Mouse (Mus musculus) hindbrain, postnatal 0 days (tissue): Measurements from ENCODE around the gene Copg1. TPM values are rescaled to one million over a fixed set of nuclear protein-coding genes. Genes with fewer than 3 reads are reported as not detected.

Experiments
- ATAC-seq: fragments of 200-750 bp; cut with Nextera tagmentation; 2 replicates; pipeline ENCODE4 v1.8.0; 2017; ENCODE audit warnings: mild to moderate bottlenecking, moderate TSS enrichment, moderate library complexity
- DNase-seq: peaks from one replicate; pipeline ENCODE4 v3.0.0-alpha.2; 2015; ENCODE audit warnings: low spot score
- H3K27ac ChIP-seq: fragments of 300-500 bp; sonication (generic); 2 replicates; pipeline ENCODE4 v1.5.1; 2014; ENCODE audit warnings: mild to moderate bottlenecking
- H3K27me3 ChIP-seq: fragments of 300-500 bp; sonication (generic); 2 replicates; pipeline ENCODE4 v1.6.1; 2014; ENCODE audit warnings: low read length, mixed read lengths; ENCODE audit not compliant: insufficient read depth
- H3K36me3 ChIP-seq: fragments of 300-500 bp; sonication (generic); 2 replicates; pipeline ENCODE4 v1.6.1; 2014; ENCODE audit warnings: low read length, mixed read lengths; ENCODE audit not compliant: insufficient read depth
- H3K4me1 ChIP-seq: fragments of 300-500 bp; sonication (generic); 2 replicates; pipeline ENCODE4 v1.6.1; 2014; ENCODE audit warnings: antibody characterized with exemption, low read length, mixed read lengths; ENCODE audit not compliant: insufficient read depth
- H3K4me2 ChIP-seq: fragments of 300-500 bp; sonication (generic); 2 replicates; pipeline ENCODE4 v1.6.1; 2014; ENCODE audit warnings: low read depth, mild to moderate bottlenecking, low read length, moderate library complexity, mixed read lengths
- H3K4me3 ChIP-seq: fragments of 300-500 bp; sonication (generic); 2 replicates; pipeline ENCODE4 v1.5.1; 2014; ENCODE audit warnings: low read length
- H3K9ac ChIP-seq: fragments of 300-500 bp; sonication (generic); replicated peaks from 2 replicates; pipeline ENCODE4 v1.6.1; 2014; ENCODE audit warnings: mild to moderate bottlenecking, low read length, moderate library complexity, mixed read lengths
- H3K9me3 ChIP-seq: fragments of 300-500 bp; sonication (generic); 2 replicates; pipeline ENCODE4 v1.6.1; 2016; ENCODE audit warnings: low read length, mixed read lengths
- CTCF ChIP-seq: IDR thresholded peaks from 2 replicates; pipeline ENCODE4 v1.5.1; 2016; ENCODE audit warnings: antibody characterized with exemption, control low read depth, low read depth
- WGBS: fragments of 180-500 bp; shearing (Covaris S2); extraction: QIAGEN DNeasy Blood & Tissue Kit; methylation state at CpG from one replicate; pipeline ENCODE4 v1.1.7; 2014; 5-methylcytosine and 5-hydroxymethylcytosine counted together
- polyA plus RNA-seq: library from polyadenylated mRNA; unstranded; fragments of >200 nt; fragmentation: Nextera tagmentation; extraction: Ambion mirVana; gene quantifications from 2 replicates; pipeline ENCODE4 v1.2.1, GENCODE M21; 2015
- total RNA-seq: library from RNA; depleted of rRNA; stranded (reverse); fragments of >200 nt; gene quantifications from 2 replicates; pipeline ENCODE4 v1.2.3, GENCODE M21; 2014

Copg1 gene
- total and polyA plus RNA-seq, 2 experiments from 2014 or later = 216 to 242 TPM

DNA sequence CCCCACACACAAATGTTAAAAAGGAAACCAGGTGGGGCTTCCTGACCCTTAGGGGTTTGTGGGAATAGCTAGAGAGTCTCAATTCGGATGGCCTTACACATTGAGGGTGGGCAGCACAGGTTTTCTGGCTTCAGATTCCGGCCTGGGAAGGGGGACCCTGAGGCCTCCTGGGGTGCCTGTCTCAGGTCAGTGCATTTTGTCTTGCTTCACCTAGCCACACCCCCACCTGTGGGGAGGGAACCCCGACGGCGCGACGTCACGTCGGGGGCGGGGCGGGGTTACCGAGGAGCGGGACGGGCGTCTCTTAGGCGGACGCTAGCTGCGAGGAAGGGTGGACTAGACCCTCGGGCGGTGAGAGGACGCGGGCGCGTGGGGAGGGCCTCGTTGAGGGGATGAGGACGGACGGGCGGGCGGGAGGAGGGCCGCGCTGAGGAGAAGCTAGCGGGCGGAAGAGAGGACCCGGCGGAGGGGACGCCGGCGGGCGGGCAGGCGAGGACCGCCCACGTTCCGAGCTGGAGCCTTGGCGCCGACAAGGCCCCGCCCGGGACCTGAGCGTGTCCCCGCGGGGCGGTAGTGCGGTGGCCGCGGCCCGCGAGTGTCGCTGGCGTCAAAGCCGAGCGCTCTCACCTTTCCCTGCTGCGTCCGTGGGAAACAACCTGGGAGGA lies 26.2 kb downstream of the Copg1 start, which contains the start of gene Hmces:
TSS of gene Hmces (plus strand) at position 275 of the 665 bp plus-strand sequence.
- H3K4me3 ChIP-seq = peak within 1 kb of the TSS; percentile 67
- H3K9me3 ChIP-seq = no peaks in the 10 kb centered on the region
- H3K9ac ChIP-seq = peak within 1 kb of the TSS; percentile 69
- ATAC-seq (peak; percentile 93), DNase-seq (peak; percentile 88)
- peak within 1 kb of the TSS; percentile 82 for H3K27ac ChIP-seq
- TF ChIP-seq CTCF = no peak
- no peaks in the 10 kb centered on the region for H3K4me1 ChIP-seq
- no peaks in the 10 kb centered on the region for H3K27me3 ChIP-seq
- H3K36me3 ChIP-seq = peaks cover 47% of the 10 kb centered on the region
- 2% methylated on average over 55 of the region's 62 CpGs for WGBS
- H3K4me2 ChIP-seq = peak within 1 kb of the TSS; percentile 59

DNA sequence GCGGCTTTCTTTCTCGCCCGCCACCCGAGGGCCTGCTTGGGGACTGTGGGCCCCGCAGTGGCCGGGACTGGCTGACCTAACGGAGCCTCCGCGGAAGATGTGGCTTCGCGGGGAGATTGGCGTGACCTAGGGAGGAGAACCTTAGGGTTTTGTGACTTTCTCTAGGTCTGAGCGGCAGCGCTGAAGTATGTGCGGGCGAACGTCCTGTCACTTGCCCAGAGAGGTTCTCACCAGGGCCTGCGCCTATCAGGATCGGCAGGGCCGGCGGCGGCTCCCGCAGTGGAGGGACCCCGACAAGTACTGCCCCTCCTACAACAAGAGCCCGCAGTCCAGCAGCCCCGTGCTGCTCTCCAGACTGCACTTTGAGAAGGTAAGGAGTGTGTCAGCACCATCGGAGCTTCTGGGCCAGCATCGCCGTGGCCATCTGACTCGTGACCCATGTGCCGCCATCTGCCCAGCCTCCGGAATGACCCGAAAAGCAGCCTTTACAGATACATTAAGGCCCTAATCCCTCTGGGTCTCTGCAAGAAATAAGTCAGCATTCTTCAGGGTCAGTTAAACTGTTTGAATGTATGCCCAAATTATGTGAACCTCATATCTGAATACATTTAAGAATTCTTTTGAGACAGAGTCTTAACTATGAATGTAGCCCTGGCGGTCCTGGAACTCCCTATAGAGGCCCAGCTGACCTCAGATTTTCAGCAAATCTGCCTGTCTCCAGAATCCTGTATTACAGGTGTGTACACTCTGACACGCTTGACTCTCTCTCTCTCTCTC lies 26.9 kb downstream of the Copg1 start:
- Histone ChIP-seq H3K36me3 (peaks cover 45% of the 10 kb centered on the region), H3K4me2 (peak overlapping the region; percentile 59), H3K4me3 (peak overlapping the region; percentile 67), H3K9ac (peak overlapping the region; percentile 69), H3K27ac (peak overlapping the region; percentile 82), H3K4me1 (no peaks in the 10 kb centered on the region), H3K27me3 (no peaks in the 10 kb centered on the region), H3K9me3 (no peaks in the 10 kb centered on the region)
- ATAC-seq = peak; percentile 65
- 3% methylated on average over 35 of the region's 35 CpGs for WGBS
- no peak for TF ChIP-seq CTCF
- DNase-seq = peak; percentile 53

DNA sequence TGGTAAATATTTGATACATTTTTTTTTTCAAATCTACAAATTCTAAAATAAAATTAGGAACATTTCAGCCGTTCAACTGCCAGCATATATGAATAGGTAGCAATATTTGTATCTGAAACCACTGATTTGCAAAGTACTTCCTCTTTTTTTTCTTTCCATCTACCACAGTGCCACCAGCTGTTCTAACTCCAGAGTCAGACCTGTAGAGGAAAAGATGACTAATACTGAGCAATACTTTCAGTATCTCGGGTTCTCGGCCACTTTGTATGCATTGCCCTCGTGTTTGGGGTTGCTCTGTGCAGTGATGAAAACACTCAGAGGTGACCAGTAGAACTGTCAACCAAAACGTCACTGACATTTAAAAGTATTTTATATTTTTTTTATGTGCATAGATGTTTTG lies 28.3 kb downstream of the Copg1 start:
- Histone ChIP-seq H3K4me2 (no peak overlapping the region), H3K4me1 (no peaks in the 10 kb centered on the region), H3K27ac (no peak overlapping the region), H3K9me3 (no peaks in the 10 kb centered on the region), H3K9ac (no peak overlapping the region), H3K4me3 (no peak overlapping the region), H3K36me3 (peaks cover 43% of the 10 kb centered on the region), H3K27me3 (no peaks in the 10 kb centered on the region)
- DNase-seq (no peak), ATAC-seq (no peak)
- 88% methylated on average over 5 of the region's 5 CpGs for WGBS
- no peak for TF ChIP-seq CTCF

- Histone ChIP-seq H3K9me3 (no peaks in the 10 kb centered on the region), H3K4me3 (no peak overlapping the region), H3K36me3 (peaks cover 49% of the 10 kb centered on the region), H3K4me2 (no peak overlapping the region), H3K27ac (no peak overlapping the region), H3K9ac (no peak overlapping the region), H3K4me1 (no peaks in the 10 kb centered on the region), H3K27me3 (no peaks in the 10 kb centered on the region)
- ATAC-seq (no peak), DNase-seq (no peak)
- 96% methylated on average over 4 of the region's 4 CpGs for WGBS
- TF ChIP-seq CTCF = no peak
Observed at GRCm38 (mm10) chr6:87921201-87921600, 33.6 kb downstream of the Copg1 start.

DNA sequence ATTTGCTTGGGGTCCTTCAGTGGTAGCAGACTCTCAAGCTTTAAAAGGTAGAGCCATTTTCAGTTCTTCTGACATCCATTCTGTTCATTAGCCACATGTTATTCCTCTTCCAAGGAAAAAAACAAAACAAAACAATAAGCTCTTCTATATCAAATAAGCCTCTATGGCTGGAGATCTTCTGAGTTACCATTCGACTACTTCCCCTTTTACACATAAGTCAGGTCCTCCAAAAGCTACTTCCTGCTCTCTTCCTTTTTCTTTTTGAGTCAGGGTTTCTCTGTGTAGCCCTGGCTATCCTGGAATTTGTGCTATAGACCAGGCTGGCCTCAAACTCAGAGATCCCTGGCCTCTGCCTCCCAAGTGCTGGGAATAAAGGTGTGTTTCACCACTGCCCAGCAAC lies 36.0 kb downstream of the Copg1 start:
- Histone ChIP-seq H3K27ac (no peak overlapping the region), H3K4me1 (no peaks in the 10 kb centered on the region), H3K9ac (no peak overlapping the region), H3K36me3 (peaks cover 48% of the 10 kb centered on the region), H3K4me3 (no peak overlapping the region), H3K27me3 (no peaks in the 10 kb centered on the region), H3K4me2 (no peak overlapping the region), H3K9me3 (no peaks in the 10 kb centered on the region)
- WGBS = 98% methylated on average over 1 of the region's 1 CpGs
- no peak for TF ChIP-seq CTCF
- DNase-seq = no peak
- no peak for ATAC-seq

GRCm38 (mm10) chr6:87935037-87935436 lies 47.4 kb downstream of the Copg1 start:
- Histone ChIP-seq H3K36me3 (peaks cover 29% of the 10 kb centered on the region), H3K27me3 (no peaks in the 10 kb centered on the region), H3K9me3 (no peaks in the 10 kb centered on the region), H3K4me2 (no peak overlapping the region), H3K4me3 (no peak overlapping the region), H3K9ac (no peak overlapping the region), H3K4me1 (no peaks in the 10 kb centered on the region), H3K27ac (no peak overlapping the region)
- no peak for DNase-seq
- no peak for ATAC-seq
- WGBS = 89% methylated on average over 5 of the region's 5 CpGs
- no peak for TF ChIP-seq CTCF
